Mouse (Mus musculus) left cerebral cortex, postnatal 14 days (tissue): Measurements from ENCODE around the gene Ror1. TPM values are rescaled to one million over a fixed set of nuclear protein-coding genes. Genes with fewer than 3 reads are reported as not detected.

Experiments
- DNase-seq, 2 experiments: peaks; one replicate each; pipeline ENCODE4 v3.0.0; 2021 to 2022; ENCODE audit warnings: low spot score in 2 of 2, mixed read lengths in 1 of 2
- intact Hi-C: fragments of 180-260 bp; cut with DNase I; formaldehyde crosslinking; loops from one replicate; pipeline ENCODE4 v1.15.1; 2025
- total RNA-seq, 2 experiments: library from RNA; stranded (reverse); gene quantifications; 2 replicates each; pipeline ENCODE4 v1.2.3; 2021

Ror1 gene
- total RNA-seq, 2 experiments from 2014 or later: 1.0 to 1.2 TPM

GRCm38 (mm10) chr4:100350106-100350795 is 254.7 kb downstream of the Ror1 start:
- intact Hi-C loops: no loop called here
- no peak for DNase-seq

- intact Hi-C loops: no loop called here
These were observed 256.3 kb downstream of the Ror1 start for GRCm38 (mm10) chr4:100351797-100352290.

GRCm38 (mm10) chr4:100355566-100355965 is 260.0 kb downstream of the Ror1 start:
- intact Hi-C loops: no loop called here
- peak in 1 of 2 experiments; percentile 9 for DNase-seq

More at GRCm38 (mm10) chr4:100351797-100352290, 256.3 kb downstream of the Ror1 start:
- DNase-seq: no peak

- peak; percentile 9 for DNase-seq
- intact Hi-C loops: no loop called here
These were observed 262.4 kb downstream of the Ror1 start for GRCm38 (mm10) chr4:100357881-100358589.

GRCm38 (mm10) chr4:100363666-100364065 is 268.1 kb downstream of the Ror1 start:
- intact Hi-C loops: no loop called here
- no peak for DNase-seq

GRCm38 (mm10) chr4:100368691-100369090 is 273.1 kb downstream of the Ror1 start:
- no peak for DNase-seq
- intact Hi-C loops: no loop called here

GRCm38 (mm10) chr4:100369541-100370174 is 274.1 kb downstream of the Ror1 start:
- intact Hi-C loops: no loop called here

GRCm38 (mm10) chr4:100372806-100373205 is 277.2 kb downstream of the Ror1 start:
- intact Hi-C loops: no loop called here
- no peak for DNase-seq

More at GRCm38 (mm10) chr4:100369541-100370174, 274.1 kb downstream of the Ror1 start:
- DNase-seq: no peak

GRCm38 (mm10) chr4:100373780-100374179 is 278.2 kb downstream of the Ror1 start:
- no peak for DNase-seq
- intact Hi-C loops: no loop called here

- intact Hi-C loops: no loop called here
- no peak for DNase-seq
These were observed 279.7 kb downstream of the Ror1 start for GRCm38 (mm10) chr4:100375286-100375685.

GRCm38 (mm10) chr4:100376163-100376562 is 280.6 kb downstream of the Ror1 start:
- intact Hi-C loops: no loop called here
- DNase-seq: no peak

GRCm38 (mm10) chr4:100377231-100377630 is 281.6 kb downstream of the Ror1 start:
- no peak for DNase-seq
- intact Hi-C loops: no loop called here

- intact Hi-C loops: no loop called here
- DNase-seq: no peak
These were observed 282.4 kb downstream of the Ror1 start for GRCm38 (mm10) chr4:100377996-100378395.

- no peak for DNase-seq
- intact Hi-C loops: no loop called here
These were observed 286.2 kb downstream of the Ror1 start for GRCm38 (mm10) chr4:100381760-100382159.

GRCm38 (mm10) chr4:100386272-100386988 is 290.8 kb downstream of the Ror1 start:
- intact Hi-C loops: no loop called here
- no peak for DNase-seq

GRCm38 (mm10) chr4:100390436-100390835 is 294.8 kb downstream of the Ror1 start:
- DNase-seq: no peak
- intact Hi-C loops: no loop called here

GRCm38 (mm10) chr4:100391021-100391420 is 295.4 kb downstream of the Ror1 start:
- DNase-seq: no peak
- intact Hi-C loops: no loop called here

- intact Hi-C loops: no loop called here
- DNase-seq: peak in 1 of 2 experiments; percentile 15
These were observed 297.9 kb downstream of the Ror1 start for GRCm38 (mm10) chr4:100393374-100394061.

- intact Hi-C loops: no loop called here
- no peak for DNase-seq
These were observed 299.8 kb downstream of the Ror1 start for GRCm38 (mm10) chr4:100395407-100395806.
